Mouse (Mus musculus): ENCODE results near the gene Eps8l2.

DNA sequence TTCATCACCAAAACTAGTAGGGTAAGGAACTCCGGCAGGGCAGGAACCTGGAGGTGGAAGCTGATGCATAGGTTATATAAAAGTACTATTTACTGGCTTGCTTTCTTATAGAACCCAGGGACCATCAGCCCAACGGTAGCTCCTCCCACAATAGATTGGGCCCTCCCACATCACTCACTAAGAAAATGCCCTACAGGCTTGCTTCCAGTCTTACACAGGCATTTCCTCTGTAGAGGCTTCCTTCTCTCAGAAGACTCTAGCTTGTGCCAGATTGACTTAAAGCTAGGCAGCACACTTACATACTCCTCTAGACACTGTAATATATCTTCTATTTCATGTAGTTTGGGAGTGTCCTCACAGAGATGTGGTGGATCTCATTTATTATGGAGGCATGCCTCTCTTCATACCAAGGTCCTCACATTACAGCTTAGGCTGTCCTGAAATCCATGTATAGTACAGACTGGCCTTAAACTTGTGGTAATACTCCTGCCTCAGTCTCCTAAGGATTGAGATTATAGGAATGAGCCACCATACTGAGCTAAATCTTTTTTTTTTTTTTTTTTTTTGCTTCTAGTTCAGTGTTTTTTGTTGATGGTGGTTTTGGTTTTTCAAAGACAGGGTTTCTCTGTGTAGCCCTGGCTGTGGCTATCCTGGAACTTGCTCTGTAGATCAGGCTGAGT, 49.3 kb downstream of the Eps8l2 start:
- TF ChIP-seq TAL1 (IDR thresholded peaks at IDR 0.05; ENCODE audit: low read length) (no peak), GATA1 (IDR thresholded peaks at IDR 0.05; ENCODE audit: low read length) (no peak)

Data from erythroblast, embryonic 14.5 days (primary cell).